Mouse (Mus musculus): ENCODE measurements at regions not wholly inside any gene's neighbourhood (a gene's known extent, or its start where the extent isn't known, plus 50 kb on each side); places are given as distances from the start of the nearest gene placed in this dataset.
A peak's percentile ranks its signal among the peaks of the same experiment; 100 is the strongest.

DNA sequence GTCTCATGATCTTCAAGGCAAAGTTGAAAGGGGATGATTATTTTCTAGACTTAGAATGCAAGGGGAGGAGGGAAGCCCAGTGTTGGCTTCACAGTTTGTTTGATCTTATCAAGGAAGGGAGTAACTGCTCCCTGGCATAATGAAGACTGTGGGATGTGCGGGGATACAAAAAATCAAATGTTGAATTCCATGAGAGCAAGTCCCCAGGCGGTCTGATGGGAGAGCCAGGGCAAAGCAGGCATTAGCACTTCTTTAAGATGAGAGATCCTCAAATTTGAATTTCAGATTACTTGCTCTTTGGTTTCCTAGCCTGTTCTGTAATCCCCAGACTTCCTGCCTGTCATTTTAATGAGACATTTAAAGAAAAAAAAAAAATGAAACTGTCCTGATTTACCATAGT, 525.6 kb upstream of the Man1a start:
- no peak for DNase-seq

DNA sequence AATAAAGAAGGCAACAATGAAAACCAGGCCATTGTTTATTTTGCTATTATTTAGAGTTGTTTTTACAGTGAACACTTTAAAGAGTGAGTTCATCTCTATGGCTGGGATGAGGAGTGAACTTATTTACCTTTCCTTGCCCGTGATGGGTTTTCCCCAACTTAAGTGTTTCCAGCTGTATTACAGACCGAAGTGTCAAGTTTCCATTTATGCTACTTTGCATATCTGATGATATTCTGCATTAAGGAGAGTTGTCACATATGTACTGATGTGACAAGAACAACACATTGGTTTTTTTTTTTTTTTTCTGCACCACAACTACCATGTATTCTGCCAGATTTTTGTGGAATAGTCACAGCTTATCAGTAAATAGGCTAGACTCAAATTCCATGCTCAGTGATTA, 518.7 kb upstream of the Man1a start:
- DNase-seq = no peak

DNA sequence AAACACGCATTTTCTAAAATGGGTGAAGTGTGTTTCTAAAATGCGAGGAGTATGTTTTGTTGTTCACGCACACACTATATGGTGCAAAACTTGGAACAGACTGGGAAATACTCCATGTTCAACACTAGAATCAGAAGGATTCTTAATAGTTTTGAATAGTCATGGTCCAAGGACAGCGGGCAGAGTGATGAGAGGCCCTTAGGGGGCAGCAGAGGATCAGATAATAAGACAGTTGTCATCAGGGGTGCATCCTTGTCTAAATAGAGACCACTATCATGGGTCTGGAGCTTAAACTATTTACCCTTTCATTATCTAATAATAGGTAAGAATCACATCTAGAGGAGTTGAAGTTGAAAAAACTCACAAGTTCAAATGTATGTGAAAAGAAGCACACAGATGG, 482.2 kb upstream of the Man1a start:
- peak; percentile 19 to 26 for DNase-seq

- no peak for DNase-seq
Observed at GRCm38 (mm10) chr10:54551734-54552397, 475.5 kb upstream of the Man1a start.

DNA sequence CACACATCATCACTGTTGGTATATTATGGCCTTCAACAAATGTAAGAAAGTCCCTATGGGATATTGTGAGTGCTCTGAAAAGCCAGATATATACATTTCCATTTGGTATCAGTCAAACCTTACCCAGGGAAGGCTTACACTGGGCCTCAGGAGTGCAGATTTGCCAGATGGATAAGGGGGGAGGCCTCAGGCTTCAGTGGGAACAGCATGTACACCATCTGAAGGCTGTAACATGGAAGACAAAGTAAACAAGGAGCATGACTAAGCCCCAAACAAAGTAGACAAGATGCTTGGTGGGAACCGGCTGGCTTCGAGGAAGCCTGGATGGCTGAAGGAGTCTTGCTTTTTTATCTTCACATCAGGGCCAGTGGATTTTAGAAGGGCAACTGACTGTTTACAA, 474.3 kb upstream of the Man1a start:
- no peak for DNase-seq

- DNase-seq = no peak
Observed at GRCm38 (mm10) chr10:54548977-54549376, 472.6 kb upstream of the Man1a start.

DNA sequence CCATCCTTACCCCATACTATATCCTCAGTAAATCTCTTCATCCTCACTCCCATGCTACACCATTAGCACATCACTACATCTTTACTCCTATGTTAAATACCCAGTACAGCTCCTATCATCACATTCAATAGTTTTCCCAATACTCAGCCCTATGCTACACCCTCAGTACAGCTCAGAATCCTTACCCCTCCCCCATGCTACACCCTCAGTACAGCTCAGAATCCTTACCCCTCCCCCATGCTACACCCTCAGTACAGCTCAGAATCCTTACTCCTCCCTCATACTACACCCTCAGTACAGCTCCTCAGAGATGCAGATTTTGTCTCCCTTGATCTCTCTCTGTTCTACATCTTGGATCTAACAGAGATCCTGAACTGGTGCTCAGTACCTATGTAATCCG, 472.1 kb upstream of the Man1a start:
- no peak for DNase-seq

DNA sequence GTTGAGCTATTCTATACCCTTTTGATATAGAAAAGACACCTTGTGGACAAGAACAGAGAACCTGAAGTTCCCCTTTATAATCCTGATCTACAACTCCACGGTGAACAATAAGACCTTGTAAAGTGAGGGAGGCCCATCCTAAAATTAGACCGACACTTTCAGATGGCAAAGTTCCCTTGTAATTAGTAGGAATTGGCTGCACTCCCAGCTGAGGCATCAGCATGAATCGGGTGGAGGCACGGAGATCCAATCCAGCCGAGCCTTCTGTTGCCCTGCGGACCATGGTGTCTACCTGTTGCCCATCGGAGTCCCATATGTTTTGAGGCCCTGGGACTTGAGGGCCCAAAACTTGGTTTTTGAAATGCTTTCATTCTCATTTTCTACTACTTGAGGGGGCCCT, 456.2 kb upstream of the Man1a start:
- no peak for DNase-seq

DNA sequence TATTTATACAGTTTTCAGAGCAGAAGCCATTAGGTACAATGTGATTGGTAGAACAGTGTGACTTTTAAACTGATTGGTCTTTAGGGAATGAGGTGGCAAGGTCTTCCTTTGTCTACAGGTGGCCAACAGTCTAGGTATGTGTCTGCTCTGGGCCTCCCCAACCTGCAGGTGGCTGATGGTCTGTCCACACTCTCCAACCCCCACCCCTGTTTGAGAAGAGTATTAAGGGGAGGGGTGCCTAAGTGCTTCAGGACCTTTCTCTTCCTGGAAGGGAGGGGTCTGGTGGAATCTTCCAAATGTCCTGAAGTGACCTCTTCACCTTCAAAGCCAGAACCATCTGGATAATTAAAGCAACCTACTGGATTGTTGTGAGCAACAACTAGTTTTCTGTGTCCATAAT, 434.4 kb upstream of the Man1a start:
- no peak for DNase-seq

GRCm38 (mm10) chr10:54509766-54510165, 433.4 kb upstream of the Man1a start:
- no peak for DNase-seq
